Comparison of ENCODE assay signal across 11 mouse cellular contexts in genomic region chr16:35465808-35466351, GRCm38 (mm10). TPM values are rescaled to one million over a fixed set of nuclear protein-coding genes. Genes with fewer than 3 reads are reported as not detected.
DNase-seq lines count a peak whose midpoint lies in the region; ATAC-seq and TF ChIP-seq lines count a peak whose summit lies in the region.
"Had no signal": no experiment of that assay in that cellular context is flagged by ENCODE, and none has a peak within 500 bp of the region (broad histone marks: within the 10 kb centered on the region; RNA-seq: fewer than 3 reads in every experiment).

No protein-coding gene starts in this region.

- H3K27ac ChIP-seq in hindbrain, embryonic 15.5 days (replicated peaks) = no peak overlapping the region
- H3K27ac ChIP-seq in hindbrain, embryonic 12.5 days = no peak overlapping the region
- H3K27ac ChIP-seq in forebrain, embryonic 11.5 days (ENCODE audit: low read depth, low read length) = no peak overlapping the region
- H3K27ac ChIP-seq: kidney, postnatal 0 days; limb, embryonic 15.5 days had no signal

- ATAC-seq in hindbrain, embryonic 15.5 days (ENCODE audit: low FRiP score, low read depth) = peak; percentile 42; the same call in 1 of the 2 replicates
- ATAC-seq in hindbrain, embryonic 12.5 days (ENCODE audit: low FRiP score) = no peak
- ATAC-seq in megakaryocyte progenitor cell, adult 5-6 weeks (replicated peaks; ENCODE audit: poor library complexity) = no peak
- ATAC-seq in forebrain, embryonic 11.5 days (replicated peaks; ENCODE audit: low FRiP score) = no peak

- no peaks in the 10 kb centered on the region for H3K36me3 ChIP-seq in hindbrain, embryonic 15.5 days
- 0 out of 2 replicates have a peak, but pooled peaks cover 4% of the 10 kb centered on the region for H3K36me3 ChIP-seq in hindbrain, embryonic 12.5 days
- H3K36me3 ChIP-seq in forebrain, embryonic 11.5 days (ENCODE audit: control insufficient read depth, insufficient read depth, low read length) = no peaks in the 10 kb centered on the region; the same call in 1 of the 2 replicates

- H3K4me2 ChIP-seq in hindbrain, embryonic 15.5 days = no peak overlapping the region
- H3K4me2 ChIP-seq in hindbrain, embryonic 12.5 days (replicated peaks) = no peak overlapping the region
- H3K4me2 ChIP-seq in forebrain, embryonic 11.5 days (ENCODE audit: low read depth, low read length, severe bottlenecking) = no peak overlapping the region
- H3K4me2 ChIP-seq: limb, embryonic 15.5 days had no signal

- no peak for TF ChIP-seq CTCF in brain, embryonic 14.5 days (IDR thresholded peaks at IDR 0.05; ENCODE audit: borderline replicate concordance, extremely low read depth, insufficient read depth, insufficient read length)

- H3K4me1 ChIP-seq in hindbrain, embryonic 15.5 days (replicated peaks) = peaks cover 30% of the 10 kb centered on the region
- H3K4me1 ChIP-seq in hindbrain, embryonic 12.5 days = peaks cover 20% of the 10 kb centered on the region
- peaks cover 12% of the 10 kb centered on the region; the same call in 1 of the 2 replicates for H3K4me1 ChIP-seq in forebrain, embryonic 11.5 days (replicated peaks; ENCODE audit: control insufficient read depth, insufficient read depth, low read length)

- no peak overlapping the region for H3K9ac ChIP-seq in hindbrain, embryonic 15.5 days
- no peak overlapping the region for H3K9ac ChIP-seq in hindbrain, embryonic 12.5 days
- no peak overlapping the region for H3K9ac ChIP-seq in forebrain, embryonic 11.5 days (ENCODE audit: low read length)
- H3K9ac ChIP-seq: limb, embryonic 15.5 days had no signal

- no peak for TF ChIP-seq POLR2A in brain, embryonic 14.5 days (IDR thresholded peaks at IDR 0.05; ENCODE audit: borderline replicate concordance, extremely low read depth, insufficient read depth, insufficient read length, poor library complexity, severe bottlenecking)

- no peak overlapping the region for H3K4me3 ChIP-seq in hindbrain, embryonic 15.5 days
- no peak overlapping the region for H3K4me3 ChIP-seq in hindbrain, embryonic 12.5 days
- no peak overlapping the region for H3K4me3 ChIP-seq in forebrain, embryonic 11.5 days (ENCODE audit: low read depth, low read length)
- H3K4me3 ChIP-seq: erythroblast, embryonic 14.5 days; limb, embryonic 15.5 days had no signal

- intact Hi-C loops in heart, postnatal 14 days (cut with DNase I) = no loop called here

- H3K27me3 ChIP-seq in hindbrain, embryonic 15.5 days = no peaks in the 10 kb centered on the region
- H3K27me3 ChIP-seq in hindbrain, embryonic 12.5 days = no peaks in the 10 kb centered on the region
- H3K27me3 ChIP-seq in forebrain, embryonic 11.5 days (ENCODE audit: control insufficient read depth, insufficient read depth, low read length) = no peaks in the 10 kb centered on the region
- H3K27me3 ChIP-seq: limb, embryonic 15.5 days had no signal

- peak; percentile 50 for DNase-seq in brain, embryonic 14.5 days (ENCODE audit: low read depth)
- peak; percentile 59 for DNase-seq in cerebellum, adult 9-11 months
- DNase-seq in heart, postnatal 14 days = peak; percentile 36 to 60
- DNase-seq in embryo, embryonic 9.5 days (ENCODE audit: extremely low spot score) = no peak
- DNase-seq in forebrain, embryonic 11.5 days (ENCODE audit: low spot score) = no peak

- H3K9me3 ChIP-seq in hindbrain, embryonic 15.5 days = no peaks in the 10 kb centered on the region
- H3K9me3 ChIP-seq in hindbrain, embryonic 12.5 days (replicated peaks) = no peaks in the 10 kb centered on the region
- no peaks in the 10 kb centered on the region for H3K9me3 ChIP-seq in forebrain, embryonic 11.5 days (ENCODE audit: control insufficient read depth, low read length)
- H3K9me3 ChIP-seq: limb, embryonic 15.5 days had no signal

- 64% methylated on average over 4 of the region's 4 CpGs for WGBS in hindbrain, embryonic 15.5 days
- WGBS in hindbrain, embryonic 12.5 days = 85% methylated on average over 4 of the region's 4 CpGs
- 89% methylated on average over 4 of the region's 4 CpGs for WGBS in forebrain, embryonic 11.5 days

RNA-seq across cellular contexts. Expression of gene Pdia5, which starts 24.8 kb away (rescaled TPM):
- 14.5 and 14.6 TPM in 2 replicates for polyA plus RNA-seq in hindbrain, embryonic 15.5 days (2015; fragmentation: Nextera tagmentation; extraction: Ambion mirVana)
- polyA plus RNA-seq in hindbrain, embryonic 12.5 days (2016; fragmentation: Nextera tagmentation; extraction: Ambion mirVana) = 25.5 and 27.6 TPM in 2 replicates
- 9.2 and 12.2 TPM in 2 replicates for polyA plus RNA-seq in brain, embryonic 14.5 days (2012; rRNA removed)
- 1 to 10 TPM; 6.1 to 7.5 TPM for total RNA-seq in heart, postnatal 14 days (2021)
- 25.3 and 27.0 TPM in 2 replicates for total RNA-seq in megakaryocyte progenitor cell, adult 5-6 weeks (2015)
- 9.8 and 10.8 TPM in 2 replicates for total RNA-seq in megakaryocyte progenitor cell, adult 5-6 weeks (2017)
- polyA plus RNA-seq in forebrain, embryonic 11.5 days (2014; fragmentation: Nextera tagmentation; extraction: Ambion mirVana) = 7.8 and 9.3 TPM in 2 replicates

Comparison
In these comparisons a context has a peak if more than half of its experiments do, and no peak if none do; other contexts are left out.
1. DNase-seq: peak in brain, embryonic 14.5 days (single experiment), cerebellum, adult 9-11 months (single experiment) and heart, postnatal 14 days (2 of 2); none in embryo, embryonic 9.5 days (single experiment) and forebrain, embryonic 11.5 days (single experiment).